6 mouse cellular contexts compared by ENCODE assay signal in the genomic region with DNA sequence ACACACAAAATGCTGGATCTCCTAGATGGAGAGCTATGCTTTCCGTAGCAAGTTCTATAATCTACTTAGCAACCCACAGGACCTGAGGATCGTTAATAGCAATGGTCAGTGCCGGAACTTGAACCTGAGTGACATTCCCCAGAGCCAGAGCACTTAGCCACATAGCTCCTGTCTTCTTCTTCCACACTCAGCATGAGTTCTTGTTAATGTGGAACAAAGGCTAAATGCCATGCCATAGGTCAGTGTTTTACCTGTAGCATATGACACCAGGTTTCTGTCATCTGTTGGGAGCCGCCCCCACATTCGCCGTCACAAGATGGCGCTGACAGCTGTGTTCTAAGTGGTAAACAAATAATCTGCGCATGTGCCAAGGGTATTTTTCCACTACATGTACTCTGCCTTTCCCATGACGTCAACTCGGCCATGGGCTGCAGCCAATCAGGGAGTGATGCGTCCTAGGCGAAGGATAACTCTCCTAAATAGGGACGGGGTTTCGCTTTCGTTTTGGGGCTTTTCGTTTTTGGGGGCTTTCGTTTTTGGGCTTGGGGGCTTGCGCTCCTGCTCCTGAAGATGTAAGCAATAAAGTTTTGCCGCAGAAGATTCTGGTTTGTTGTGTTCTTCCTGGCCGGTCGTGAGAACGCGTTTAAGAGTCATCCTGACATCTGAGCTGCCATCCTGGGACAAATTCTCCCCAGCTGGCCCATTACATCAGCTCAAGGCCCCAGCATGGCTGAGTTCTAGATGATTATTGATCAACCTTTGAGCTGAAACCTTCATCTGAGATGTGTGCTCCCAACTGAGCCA.
DNase-seq lines count a peak whose midpoint lies in the region; ATAC-seq and TF ChIP-seq lines count a peak whose summit lies in the region.
"Not testable (repeated sequence)": the region's sequence is repeated elsewhere in the genome, so short reads cannot be mapped to it uniquely, and the experiment has no call there.

No protein-coding gene starts in this region.

- TF ChIP-seq CTCF in MEL (IDR thresholded peaks at IDR 0.05 in 2 of 3, conservative IDR thresholded peaks at IDR 0.05 in 1 of 3; ENCODE audit: control insufficient read depth in 1 of 3, insufficient read depth in 1 of 3, low read depth in 2 of 3, low read length in 3 of 3, poor library complexity in 1 of 3, severe bottlenecking in 1 of 3); forebrain, postnatal 0 days (IDR thresholded peaks at IDR 0.05; ENCODE audit: low read depth); layer of hippocampus, adult 2 months (conservative IDR thresholded peaks at IDR 0.05); testis, adult 2 months (IDR thresholded peaks at IDR 0.05; ENCODE audit: control insufficient read depth, insufficient read depth, insufficient replicate concordance, low read depth, low read length): not testable (repeated sequence)

- H3K9me3 ChIP-seq in MEL (replicated peaks; ENCODE audit: insufficient read depth, low read length); forebrain, postnatal 0 days (ENCODE audit: low read length); limb, embryonic 10.5 days (replicated peaks): not testable (repeated sequence)

- not testable (repeated sequence) for H3K36me3 ChIP-seq in MEL (ENCODE audit: control insufficient read depth in 1 of 2, insufficient read depth in 2 of 2, low read length in 2 of 2); forebrain, postnatal 0 days (ENCODE audit: insufficient read depth); limb, embryonic 10.5 days; testis, adult 2 months (ENCODE audit: control insufficient read depth, insufficient read depth, low read length)

- peak overlapping the region; percentile 57 for H3K9ac ChIP-seq in MEL (ENCODE audit: control insufficient read depth, low read depth, low read length, poor library complexity, severe bottlenecking)
- not testable (repeated sequence) for H3K9ac ChIP-seq in forebrain, postnatal 0 days

- H3K27ac ChIP-seq in MEL (ENCODE audit: control insufficient read depth, low read depth, low read length); testis, adult 2 months (ENCODE audit: control insufficient read depth, insufficient read depth, low read depth, low read length): not testable (repeated sequence)
- H3K27ac ChIP-seq in forebrain, postnatal 0 days (ENCODE audit: low read depth, low read length), result 0 out of 2 replicates have a peak overlapping the region, but pooled peaks have one; percentile 15
- peak overlapping the region; percentile 92 for H3K27ac ChIP-seq in layer of hippocampus, adult 2 months
- H3K27ac ChIP-seq in limb, embryonic 10.5 days, result peak overlapping the region; percentile 14; the same call in 1 of the 2 replicates

- not testable (repeated sequence) for H3K4me2 ChIP-seq in forebrain, postnatal 0 days (ENCODE audit: low read depth)

- WGBS in forebrain, postnatal 0 days, result 96% methylated on average over 21 of the region's 23 CpGs
- WGBS in limb, embryonic 10.5 days, result 97% methylated on average over 22 of the region's 23 CpGs

- peak overlapping the region; percentile 78 to 90 for H3K4me3 ChIP-seq in MEL (ENCODE audit: control insufficient read depth in 1 of 2, insufficient read depth in 1 of 2, low read depth in 2 of 2, low read length in 2 of 2)
- H3K4me3 ChIP-seq in forebrain, postnatal 0 days (ENCODE audit: low read depth, low read length); layer of hippocampus, adult 2 months; limb, embryonic 10.5 days: not testable (repeated sequence)
- peak overlapping the region; percentile 12; the same call in 1 of the 2 replicates for H3K4me3 ChIP-seq in testis, adult 2 months (ENCODE audit: control insufficient read depth, low read depth, low read length)

- not testable (repeated sequence) for TF ChIP-seq EP300 in MEL (IDR thresholded peaks at IDR 0.05; ENCODE audit: low read depth in 1 of 2, low read length in 2 of 2)

- H3K27me3 ChIP-seq in MEL (ENCODE audit: control insufficient read depth in 1 of 2, insufficient read depth in 2 of 2, low read length in 2 of 2); forebrain, postnatal 0 days (ENCODE audit: insufficient read depth, low read length); limb, embryonic 10.5 days (ENCODE audit: low read depth, poor library complexity, severe bottlenecking); testis, adult 2 months (ENCODE audit: control insufficient read depth, insufficient read depth, low read length): not testable (repeated sequence)

- not testable (repeated sequence) for ATAC-seq in forebrain, postnatal 0 days

- DNase-seq in MEL (ENCODE audit: low read depth, low spot score) (peak; percentile 69), MN1 (ENCODE audit: low spot score) (peak; percentile 79)
- DNase-seq in forebrain, postnatal 0 days; layer of hippocampus, adult 2 months (ENCODE audit: low spot score in 2 of 2); limb, embryonic 10.5 days (ENCODE audit: low spot score): not testable (repeated sequence)

- not testable (repeated sequence) for TF ChIP-seq POLR2A in MEL (IDR thresholded peaks at IDR 0.05; ENCODE audit: control insufficient read depth in 1 of 2, insufficient read depth in 1 of 2, low read depth in 1 of 2, low read length in 2 of 2, poor library complexity in 1 of 2); testis, adult 2 months (IDR thresholded peaks at IDR 0.05; ENCODE audit: control insufficient read depth, low read depth, low read length)

- TF ChIP-seq RAD21 in MEL (IDR thresholded peaks at IDR 0.05; ENCODE audit: low read depth, low read length), result not testable (repeated sequence)

- H3K4me1 ChIP-seq in MEL (ENCODE audit: control insufficient read depth in 1 of 2, insufficient read depth in 2 of 2, low read length in 2 of 2); forebrain, postnatal 0 days (ENCODE audit: insufficient read depth); testis, adult 2 months (ENCODE audit: control insufficient read depth, insufficient read depth, low read length): not testable (repeated sequence)
- H3K4me1 ChIP-seq in limb, embryonic 10.5 days, result peaks cover 36% of the 10 kb centered on the region

- H3K79me2 ChIP-seq in MEL (ENCODE audit: control insufficient read depth, insufficient read depth, low read length, poor library complexity), result not testable (repeated sequence)

TF ChIP-seq in MEL, 35 proteins besides CTCF, POLR2A, EP300 and RAD21:
- TF ChIP-seq HCFC1 (IDR thresholded peaks at IDR 0.05; ENCODE audit: low read depth, low read length) (0 out of 2 replicates have a peak, but pooled peaks have one; percentile 59), SIN3A (IDR thresholded peaks at IDR 0.05; ENCODE audit: low read length) (peak; percentile 88), ETS1 (IDR thresholded peaks at IDR 0.05; ENCODE audit: low read depth, low read length) (peak; percentile 95), MXI1 (IDR thresholded peaks at IDR 0.05; ENCODE audit: low read depth, low read length) (peak; percentile 63), NRF1 (IDR thresholded peaks at IDR 0.05; ENCODE audit: insufficient read depth, low read depth, low read length, poor library complexity, severe bottlenecking) (peak; percentile 53; the same call in 1 of the 2 replicates), MAZ (IDR thresholded peaks at IDR 0.05; ENCODE audit: low read depth, low read length) (0 out of 2 replicates have a peak, but pooled peaks have one; percentile 31)
